Mouse (Mus musculus) cerebral cortex, adult 2 months (tissue): ENCODE data around the gene Tll2.

Source experiments
- WGBS: fragments of 180-500 bp; shearing (Covaris S2); methylation state at CpG from one replicate; pipeline ENCODE4 v1.1.7; 2018; 5-methylcytosine and 5-hydroxymethylcytosine counted together

Gene Tll2

GRCm38 (mm10) chr19:41088491-41088890 is 118.1 kb downstream of the Tll2 start:
- 51% methylated on average over 18 of the region's 18 CpGs for WGBS

GRCm38 (mm10) chr19:41087901-41088300 is 118.7 kb downstream of the Tll2 start:
- 50% methylated on average over 4 of the region's 4 CpGs for WGBS

GRCm38 (mm10) chr19:41086700-41087099 is 119.9 kb downstream of the Tll2 start:
- WGBS, result 2% methylated on average over 2 of the region's 2 CpGs

- 79% methylated on average over 6 of the region's 6 CpGs for WGBS
These were observed 120.3 kb downstream of the Tll2 start for GRCm38 (mm10) chr19:41086289-41086688.

GRCm38 (mm10) chr19:41083646-41084045 is 123.0 kb downstream of the Tll2 start:
- 86% methylated on average over 14 of the region's 14 CpGs for WGBS

GRCm38 (mm10) chr19:41081589-41081988 is 125.0 kb downstream of the Tll2 start:
- 52% methylated on average over 3 of the region's 3 CpGs for WGBS

- WGBS, result 80% methylated on average over 3 of the region's 3 CpGs
These were observed 129.7 kb downstream of the Tll2 start, which contains the start of gene Opalin for GRCm38 (mm10) chr19:41076906-41077305. Opalin (minus strand) TSS chr19:41077113.

GRCm38 (mm10) chr19:41073746-41074455 is 132.7 kb downstream of the Tll2 start:
- 74% methylated on average over 14 of the region's 14 CpGs for WGBS

GRCm38 (mm10) chr19:41071500-41071899 is 135.1 kb downstream of the Tll2 start:
- 2% methylated on average over 8 of the region's 8 CpGs for WGBS

- 47% methylated on average over 4 of the region's 4 CpGs for WGBS
These were observed 151.9 kb downstream of the Tll2 start for GRCm38 (mm10) chr19:41054702-41055101.

GRCm38 (mm10) chr19:41053530-41053929 is 153.1 kb downstream of the Tll2 start:
- WGBS, result 48% methylated on average over 10 of the region's 10 CpGs

- 81% methylated on average over 5 of the region's 5 CpGs for WGBS
These were observed 154.4 kb downstream of the Tll2 start for GRCm38 (mm10) chr19:41052247-41052646.

- 100% methylated on average over 1 of the region's 1 CpGs for WGBS
These were observed 154.9 kb downstream of the Tll2 start for GRCm38 (mm10) chr19:41051714-41052113.

- WGBS, result 88% methylated on average over 3 of the region's 3 CpGs
These were observed 158.5 kb downstream of the Tll2 start for GRCm38 (mm10) chr19:41048187-41048559.

GRCm38 (mm10) chr19:41047437-41048186 is 159.0 kb downstream of the Tll2 start:
- WGBS, result 74% methylated on average over 9 of the region's 9 CpGs

GRCm38 (mm10) chr19:41045091-41045770 is 161.4 kb downstream of the Tll2 start:
- WGBS, result 69% methylated on average over 10 of the region's 10 CpGs

- whole genome bisulfite sequencing, result 77% methylated on average over 7 of the region's 7 CpGs
These were observed 167.5 kb downstream of the Tll2 start for GRCm38 (mm10) chr19:41039110-41039509.

GRCm38 (mm10) chr19:41035809-41036551 is 170.7 kb downstream of the Tll2 start:
- WGBS, result 39% methylated on average over 4 of the region's 4 CpGs
